Mouse (Mus musculus) spleen, adult 2 months (tissue): ENCODE data around the gene Ern1. TPM values are rescaled to one million over a fixed set of nuclear protein-coding genes. Genes with fewer than 3 reads are reported as not detected.
"Not testable (repeated sequence)": the region's sequence is repeated elsewhere in the genome, so short reads cannot be mapped to it uniquely, and the experiment has no call there.

ENCODE experiments used
- DNase-seq, 2 experiments: peaks; one replicate each; pipeline versions ENCODE4 v3.0.0 to v3.0.0-alpha.2; 2012 to 2021; ENCODE audit warnings: low spot score in 2 of 2, low read depth in 1 of 2
- H3K27ac ChIP-seq: fragments of 200-500 bp; 2 replicates; pipeline ENCODE4 v1.5.1; 2012; ENCODE audit warnings: low read length, inconsistent platforms; ENCODE audit not compliant: insufficient read depth
- H3K27me3 ChIP-seq: fragments of 200-500 bp; 2 replicates; pipeline ENCODE4 v1.6.1; 2012; ENCODE audit warnings: mild to moderate bottlenecking, moderate library complexity, low read length, inconsistent platforms; ENCODE audit not compliant: control insufficient read depth, insufficient read depth
- H3K36me3 ChIP-seq: fragments of 200-500 bp; 2 replicates; pipeline ENCODE4 v1.6.1; 2012; ENCODE audit warnings: mild to moderate bottlenecking, low read length, inconsistent platforms; ENCODE audit not compliant: control insufficient read depth, insufficient read depth
- H3K4me1 ChIP-seq: fragments of 200-500 bp; 2 replicates; pipeline ENCODE4 v1.6.1; 2011; ENCODE audit warnings: inconsistent platforms; ENCODE audit not compliant: control insufficient read depth, insufficient read depth, insufficient read length
- H3K4me3 ChIP-seq: fragments of 200-500 bp; 2 replicates; pipeline ENCODE4 v1.5.1; 2011; ENCODE audit warnings: mild to moderate bottlenecking, inconsistent platforms; ENCODE audit not compliant: insufficient read depth, insufficient read length; ENCODE audit errors: extremely low read depth
- CTCF ChIP-seq: fragments of 200-500 bp; IDR thresholded peaks from 2 replicates; pipeline ENCODE4 v1.5.1; 2011; ENCODE audit warnings: mild to moderate bottlenecking, inconsistent platforms; ENCODE audit not compliant: insufficient read depth, insufficient read length, insufficient replicate concordance; ENCODE audit errors: extremely low read depth
- POLR2A ChIP-seq: fragments of 200-500 bp; IDR thresholded peaks from 2 replicates; pipeline ENCODE4 v1.6.1; 2011; ENCODE audit warnings: low read depth, low read length, inconsistent platforms
- WGBS: fragments of 180-500 bp; shearing (Covaris S2); methylation state at CpG from one replicate; pipeline ENCODE4 v1.1.7; 2018; 5-methylcytosine and 5-hydroxymethylcytosine counted together
- polyA plus RNA-seq: library from polyadenylated mRNA; depleted of rRNA; stranded (reverse); fragments of >200 nt; gene quantifications from 2 replicates; pipeline ENCODE4 v1.2.3, GENCODE M21; 2012

The Ern1 gene
- polyA plus RNA-seq, 1 experiment, result 12.7 TPM

DNA sequence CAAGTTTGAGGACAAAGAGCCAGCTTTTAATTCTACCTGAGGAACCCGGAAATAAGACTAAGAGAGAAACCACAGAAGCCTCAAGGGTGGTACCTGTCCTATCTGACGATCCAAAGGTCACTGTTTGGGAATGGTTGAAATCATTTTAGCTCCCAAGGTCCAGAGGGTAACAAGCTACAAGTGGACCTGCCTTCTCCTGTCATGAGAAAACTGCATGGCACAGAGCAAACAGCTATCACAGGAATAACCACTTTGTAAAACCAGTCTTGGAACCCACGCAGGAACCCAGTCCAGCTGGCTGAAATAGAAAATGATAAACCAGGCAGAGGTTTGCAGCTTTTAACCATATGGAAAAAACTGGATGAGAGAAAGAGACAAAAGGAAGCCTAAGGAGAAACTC lies 25.3 kb downstream of the Ern1 start:
- TF ChIP-seq POLR2A (no peak), CTCF (no peak)
- Histone ChIP-seq H3K4me3 (no peak overlapping the region), H3K27ac (no peak overlapping the region), H3K36me3 (no peaks in the 10 kb centered on the region), H3K27me3 (no peaks in the 10 kb centered on the region), H3K4me1 (peaks cover 10% of the 10 kb centered on the region)
- 32% methylated on average over 3 of the region's 3 CpGs for WGBS
- no peak for DNase-seq

DNA sequence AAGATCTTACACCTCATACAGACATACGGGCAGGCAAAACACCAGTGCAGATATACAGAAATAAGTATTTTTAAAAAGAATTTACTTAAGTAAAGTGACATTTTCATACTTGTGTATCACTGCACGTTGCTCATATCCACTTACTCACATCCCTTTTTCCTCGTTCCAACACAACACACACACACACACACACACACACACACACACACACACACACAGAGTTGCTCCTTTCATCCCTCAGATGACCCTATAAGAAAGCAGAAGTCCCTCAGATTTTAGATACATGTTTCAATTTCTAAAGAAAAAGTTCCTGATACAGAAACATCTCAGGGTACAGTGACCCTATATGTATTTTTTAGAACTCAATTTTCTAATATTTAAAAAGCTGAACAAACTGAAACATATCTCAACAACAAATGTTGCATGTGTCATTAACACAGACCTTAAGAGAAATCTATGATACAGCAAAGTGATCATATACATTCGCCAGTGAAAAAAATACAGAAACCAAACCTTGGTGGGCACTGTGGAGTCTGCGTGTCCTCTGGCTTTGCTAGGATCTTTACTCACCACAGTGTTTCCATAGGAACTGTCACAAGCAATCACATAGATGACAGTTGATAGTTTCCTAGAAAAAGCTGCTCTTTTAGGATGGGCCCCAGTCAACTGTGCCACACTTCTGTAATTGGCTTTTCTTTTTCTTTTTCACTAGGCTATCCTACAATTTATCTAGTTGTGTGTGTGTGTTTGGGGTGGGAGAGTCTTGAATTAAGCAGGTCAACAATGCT lies 26.3 kb downstream of the Ern1 start:
- 57% methylated on average over 5 of the region's 5 CpGs for WGBS
- H3K4me1 ChIP-seq, result peaks cover 10% of the 10 kb centered on the region
- no peak for TF ChIP-seq CTCF
- TF ChIP-seq POLR2A, result no peak
- H3K27ac ChIP-seq, result no peak overlapping the region
- no peak for DNase-seq
- H3K36me3 ChIP-seq, result peaks cover 1% of the 10 kb centered on the region; the same call in 1 of the 2 replicates
- H3K27me3 ChIP-seq, result no peaks in the 10 kb centered on the region
- H3K4me3 ChIP-seq, result no peak overlapping the region

DNA sequence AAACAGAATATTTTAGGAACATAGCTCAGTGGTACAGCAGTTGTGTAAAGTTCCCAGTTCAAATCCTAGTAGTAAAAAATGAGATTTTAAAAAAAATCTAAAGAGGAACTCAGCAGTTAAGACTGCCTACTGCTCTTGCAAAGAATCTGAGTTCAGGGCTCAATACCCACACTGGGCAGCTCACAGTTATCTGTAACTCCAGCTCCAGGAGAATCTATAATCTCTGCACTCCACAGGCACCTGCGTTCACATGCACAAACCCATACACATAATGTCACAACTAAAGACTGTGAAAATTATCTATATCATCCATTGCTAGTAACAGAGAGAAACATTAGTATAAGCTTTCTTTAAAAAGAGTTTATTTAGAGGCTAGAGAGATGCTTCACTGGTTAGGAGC lies 27.0 kb downstream of the Ern1 start:
- Histone ChIP-seq H3K4me3 (no peak overlapping the region), H3K27me3 (no peaks in the 10 kb centered on the region), H3K27ac (no peak overlapping the region), H3K36me3 (peaks cover 1% of the 10 kb centered on the region; the same call in 1 of the 2 replicates), H3K4me1 (peaks cover 10% of the 10 kb centered on the region)
- WGBS, result 95% methylated on average over 1 of the region's 1 CpGs
- DNase-seq, result no peak
- no peak for TF ChIP-seq CTCF
- no peak for TF ChIP-seq POLR2A

DNA sequence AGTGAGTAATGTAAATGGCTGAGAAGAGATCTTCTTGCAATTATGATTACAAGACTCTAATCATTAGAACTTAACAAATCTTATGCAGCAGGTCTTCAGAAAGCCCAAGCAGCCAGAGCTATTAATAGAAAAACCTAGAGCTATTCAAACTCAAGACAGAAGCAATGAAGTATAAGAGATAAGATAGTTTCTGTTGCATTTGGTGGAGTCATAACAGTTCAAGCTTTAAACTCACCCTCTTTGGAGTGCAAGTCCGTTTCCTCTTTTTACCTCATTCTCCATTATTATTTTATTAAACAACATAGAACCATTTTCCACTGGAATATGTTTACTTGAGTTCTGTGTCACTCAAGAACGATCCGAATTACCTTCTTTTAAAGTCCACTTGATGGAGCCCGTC lies 29.1 kb downstream of the Ern1 start:
- no peak overlapping the region for H3K4me3 ChIP-seq
- DNase-seq, result no peak
- H3K36me3 ChIP-seq, result peaks cover 1% of the 10 kb centered on the region; the same call in 1 of the 2 replicates
- H3K27ac ChIP-seq, result no peak overlapping the region
- TF ChIP-seq CTCF (no peak), POLR2A (no peak)
- H3K27me3 ChIP-seq, result no peaks in the 10 kb centered on the region
- 87% methylated on average over 4 of the region's 4 CpGs for WGBS
- peaks cover 7% of the 10 kb centered on the region for H3K4me1 ChIP-seq

DNA sequence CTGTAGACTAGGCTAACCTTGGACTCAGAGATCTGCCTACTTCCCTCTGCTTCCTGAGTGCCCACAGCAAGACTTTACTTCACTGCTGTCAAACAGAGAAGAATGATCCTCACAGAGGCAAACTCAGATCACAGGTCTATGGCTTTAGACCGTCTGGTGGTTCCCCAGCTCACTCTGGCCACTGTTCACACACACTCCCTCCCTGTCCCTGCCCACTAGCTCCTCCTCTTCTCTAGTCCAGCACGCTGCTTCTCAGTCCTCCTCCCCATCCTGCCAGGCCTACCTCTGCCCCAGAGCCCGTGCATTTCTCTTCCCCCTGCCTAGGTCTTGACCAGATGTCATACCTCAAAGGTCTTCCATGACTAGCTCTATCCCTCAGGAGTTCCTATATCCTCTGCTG lies 44.0 kb downstream of the Ern1 start:
- Histone ChIP-seq H3K27me3 (no peaks in the 10 kb centered on the region), H3K36me3 (no peaks in the 10 kb centered on the region), H3K27ac (no peak overlapping the region), H3K4me1 (no peaks in the 10 kb centered on the region), H3K4me3 (no peak overlapping the region)
- no peak for DNase-seq
- no peak for TF ChIP-seq POLR2A
- no peak for TF ChIP-seq CTCF
- WGBS, result 58% methylated on average over 3 of the region's 3 CpGs

DNA sequence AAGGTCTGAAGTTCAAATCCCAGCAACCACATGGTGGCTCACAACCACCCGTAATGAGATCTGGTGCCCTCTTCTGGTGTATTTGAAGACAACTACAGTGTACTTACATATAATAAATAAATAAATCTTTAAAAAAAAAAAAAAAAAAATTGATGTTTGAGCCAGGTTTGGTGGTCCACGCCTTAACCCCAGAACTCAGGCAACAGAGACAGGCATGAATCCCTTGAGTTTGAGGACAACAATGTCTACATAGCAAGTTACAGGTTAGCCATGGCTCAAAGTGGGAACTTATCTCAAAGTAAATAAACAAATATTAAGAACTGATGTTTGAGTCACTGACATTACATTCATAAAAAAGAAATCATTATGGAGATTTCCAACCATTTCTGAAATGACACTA lies 45.1 kb downstream of the Ern1 start:
- not testable (repeated sequence) for H3K27me3 ChIP-seq, H3K27ac ChIP-seq, H3K4me1 ChIP-seq, H3K36me3 ChIP-seq, DNase-seq, H3K4me3 ChIP-seq
- WGBS, result 88% methylated on average over 2 of the region's 2 CpGs

DNA sequence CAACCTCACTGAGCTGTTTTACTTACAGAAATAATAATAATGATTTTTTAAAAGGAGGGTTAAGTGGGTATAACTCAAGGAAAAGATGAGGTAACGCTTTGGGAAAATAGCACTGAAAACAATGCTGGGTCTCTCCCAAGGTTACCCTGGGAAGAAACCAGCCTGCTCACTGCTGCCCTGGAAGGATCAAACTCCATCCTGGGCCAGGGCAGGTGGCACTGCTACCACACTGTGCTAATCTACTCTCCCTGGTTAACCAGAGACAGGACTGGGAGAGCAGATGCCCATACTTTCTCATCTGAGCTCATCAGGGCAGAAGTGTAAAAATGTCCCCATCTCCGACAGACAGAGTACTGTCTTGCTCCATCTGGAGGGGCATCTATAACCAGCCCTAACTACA lies 47.3 kb downstream of the Ern1 start:
- Histone ChIP-seq H3K27me3 (no peaks in the 10 kb centered on the region), H3K4me1 (no peaks in the 10 kb centered on the region), H3K27ac (no peak overlapping the region), H3K4me3 (no peak overlapping the region), H3K36me3 (no peaks in the 10 kb centered on the region)
- WGBS, result 91% methylated on average over 2 of the region's 2 CpGs
- TF ChIP-seq CTCF, result no peak
- TF ChIP-seq POLR2A, result no peak
- no peak for DNase-seq
